Mouse (Mus musculus) liver, postnatal 0 days (tissue): ENCODE measurements around the gene Pin1rt1. TPM values are rescaled to one million over a fixed set of nuclear protein-coding genes. Genes with fewer than 3 reads are reported as not detected.

Source experiments
- ATAC-seq: fragments of 200-750 bp; cut with Nextera tagmentation; 2 replicates; pipeline ENCODE4 v1.8.0; 2017; ENCODE audit warnings: mild to moderate bottlenecking, moderate library complexity
- DNase-seq: peaks from one replicate; pipeline ENCODE4 v3.0.0-alpha.2; 2016
- H3K27ac ChIP-seq: fragments of 300-500 bp; sonication (generic); 2 replicates; pipeline ENCODE4 v1.5.1; 2014; ENCODE audit warnings: antibody characterized with exemption, moderate library complexity, mild to moderate bottlenecking, low read depth
- H3K27me3 ChIP-seq: fragments of 300-500 bp; sonication (generic); 2 replicates; pipeline ENCODE4 v1.6.1; 2014; ENCODE audit warnings: low read length, control low read depth, mixed read lengths; ENCODE audit not compliant: insufficient read depth
- H3K36me3 ChIP-seq: fragments of 300-500 bp; sonication (generic); replicated peaks from 2 replicates; pipeline ENCODE4 v1.6.1; 2014; ENCODE audit warnings: mild to moderate bottlenecking, control low read depth, low read length, moderate library complexity, mixed read lengths; ENCODE audit not compliant: insufficient read depth
- H3K4me1 ChIP-seq: fragments of 300-500 bp; sonication (generic); 2 replicates; pipeline ENCODE4 v1.6.1; 2014; ENCODE audit warnings: antibody characterized with exemption, mild to moderate bottlenecking, control low read depth; ENCODE audit not compliant: insufficient read depth
- H3K4me2 ChIP-seq: fragments of 300-500 bp; sonication (generic); 2 replicates; pipeline ENCODE4 v1.6.1; 2014; ENCODE audit warnings: low read depth, mild to moderate bottlenecking, low read length, moderate library complexity, mixed read lengths
- H3K4me3 ChIP-seq: fragments of 300-500 bp; sonication (generic); 2 replicates; pipeline ENCODE4 v1.5.1; 2014; ENCODE audit warnings: low read depth, low read length
- H3K9ac ChIP-seq: fragments of 300-500 bp; sonication (generic); replicated peaks from 2 replicates; pipeline ENCODE4 v1.6.1; 2014; ENCODE audit warnings: mild to moderate bottlenecking, moderate library complexity
- H3K9me3 ChIP-seq: fragments of 300-500 bp; sonication (generic); 2 replicates; pipeline ENCODE4 v1.6.1; 2016; ENCODE audit warnings: mild to moderate bottlenecking, control low read depth, low read length, mixed read lengths
- CTCF ChIP-seq: sonication (generic); IDR thresholded peaks from 2 replicates; pipeline ENCODE4 v1.5.1; 2016; ENCODE audit warnings: antibody characterized with exemption, low read depth
- EP300 ChIP-seq: IDR thresholded peaks from 2 replicates; pipeline ENCODE4 v1.6.1; 2016; ENCODE audit warnings: antibody characterized with exemption, low read depth, mild to moderate bottlenecking
- WGBS: fragments of 180-500 bp; shearing (Covaris S2); extraction: QIAGEN DNeasy Blood & Tissue Kit; methylation state at CpG from one replicate; pipeline ENCODE4 v1.1.7; 2014; ENCODE audit not compliant: insufficient replicate concordance; 5-methylcytosine and 5-hydroxymethylcytosine counted together
- polyA plus RNA-seq: library from polyadenylated mRNA; unstranded; fragments of >200 nt; fragmentation: Nextera tagmentation; extraction: Ambion mirVana; gene quantifications from 2 replicates; pipeline ENCODE4 v1.2.1, GENCODE M21; 2015

The Pin1rt1 gene
- polyA plus RNA-seq, 1 experiment from 2014 or later = not detected

- Histone ChIP-seq H3K27ac (0 out of 2 replicates have a peak overlapping the region, but pooled peaks have one; percentile 22), H3K36me3 (no peaks in the 10 kb centered on the region), H3K9ac (no peak overlapping the region), H3K4me2 (peak overlapping the region; percentile 64), H3K4me3 (peak overlapping the region; percentile 69; the same call in 1 of the 2 replicates), H3K4me1 (peaks cover 3% of the 10 kb centered on the region; the same call in 1 of the 2 replicates), H3K27me3 (no peaks in the 10 kb centered on the region), H3K9me3 (no peaks in the 10 kb centered on the region)
- WGBS = 23% methylated on average over 6 of the region's 6 CpGs
- TF ChIP-seq EP300 (no peak), CTCF (no peak)
- no peak for DNase-seq
- no peak for ATAC-seq
These were observed 5.4 kb downstream of the Pin1rt1 start for GRCm38 (mm10) chr2:104710670-104711370.

DNA sequence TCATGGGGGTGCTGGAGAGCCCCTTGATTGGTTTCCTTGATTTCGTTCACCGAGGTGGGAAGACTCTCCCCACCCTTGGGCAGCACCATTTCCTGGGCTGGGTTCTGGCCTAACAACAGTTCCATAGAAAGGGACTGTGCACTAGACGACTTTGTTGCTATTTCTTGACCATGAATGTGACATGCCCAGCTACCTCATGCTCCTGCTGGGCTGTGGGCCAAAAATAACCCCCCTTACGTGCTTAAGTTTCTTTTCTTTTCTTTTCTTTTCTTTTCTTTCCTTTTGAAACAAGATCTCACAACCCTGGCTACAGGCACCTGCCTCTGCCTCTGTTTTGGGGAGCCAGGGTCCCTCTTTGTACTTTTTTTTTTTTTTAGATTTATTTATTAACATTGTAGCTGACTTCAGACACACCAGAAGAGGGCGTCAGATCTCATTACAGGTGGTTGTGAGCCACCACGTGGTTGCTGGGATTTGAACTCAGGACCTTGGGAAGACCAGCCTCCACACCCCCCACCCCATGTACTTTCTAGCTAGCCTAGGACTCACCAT, 6.3 kb downstream of the Pin1rt1 start:
- Histone ChIP-seq H3K4me3 (no peak overlapping the region), H3K36me3 (no peaks in the 10 kb centered on the region), H3K27me3 (no peaks in the 10 kb centered on the region), H3K9me3 (no peaks in the 10 kb centered on the region), H3K4me2 (no peak overlapping the region), H3K9ac (no peak overlapping the region), H3K27ac (no peak overlapping the region), H3K4me1 (peaks cover 3% of the 10 kb centered on the region; the same call in 1 of the 2 replicates)
- DNase-seq = no peak
- TF ChIP-seq EP300 (no peak), CTCF (no peak)
- WGBS = 51% methylated on average over 6 of the region's 6 CpGs
- ATAC-seq = no peak

GRCm38 (mm10) chr2:104704355-104704754, 11.8 kb downstream of the Pin1rt1 start:
- H3K4me3 ChIP-seq = no peak overlapping the region
- 73% methylated on average over 3 of the region's 3 CpGs for WGBS
- ATAC-seq = no peak
- H3K27ac ChIP-seq = no peak overlapping the region
- H3K4me1 ChIP-seq = peaks cover 2% of the 10 kb centered on the region; the same call in 1 of the 2 replicates
- DNase-seq = no peak
- no peaks in the 10 kb centered on the region for H3K9me3 ChIP-seq
- H3K9ac ChIP-seq = no peak overlapping the region
- no peaks in the 10 kb centered on the region for H3K36me3 ChIP-seq
- H3K4me2 ChIP-seq = no peak overlapping the region
- TF ChIP-seq CTCF = no peak
- TF ChIP-seq EP300 = no peak
- H3K27me3 ChIP-seq = no peaks in the 10 kb centered on the region

DNA sequence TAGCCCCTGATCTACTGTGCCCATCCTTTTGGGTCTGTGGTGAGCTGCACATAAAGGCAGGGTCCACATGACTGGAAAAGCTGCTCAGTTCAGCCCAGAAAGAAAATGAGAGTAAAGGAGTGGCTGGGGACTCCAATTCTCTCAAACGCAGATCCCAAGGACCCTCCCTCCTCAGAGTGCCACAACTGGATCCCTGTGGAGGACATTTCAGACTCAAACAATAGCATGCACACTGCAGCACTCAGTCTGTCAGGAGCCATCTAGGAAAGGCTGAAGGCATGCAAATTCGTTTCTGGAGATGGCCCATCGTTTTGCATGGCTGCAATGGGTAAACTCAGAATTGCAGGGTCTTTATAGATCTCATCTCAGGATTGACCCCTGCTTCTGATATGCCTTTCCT, 13.0 kb downstream of the Pin1rt1 start:
- Histone ChIP-seq H3K4me3 (no peak overlapping the region), H3K4me1 (peaks cover 2% of the 10 kb centered on the region; the same call in 1 of the 2 replicates), H3K9me3 (no peaks in the 10 kb centered on the region), H3K27ac (no peak overlapping the region), H3K36me3 (no peaks in the 10 kb centered on the region), H3K9ac (no peak overlapping the region), H3K4me2 (no peak overlapping the region), H3K27me3 (no peaks in the 10 kb centered on the region)
- 76% methylated on average over 3 of the region's 3 CpGs for WGBS
- TF ChIP-seq CTCF = no peak
- no peak for TF ChIP-seq EP300
- DNase-seq = no peak
- no peak for ATAC-seq

- DNase-seq (no peak), ATAC-seq (no peak)
- Histone ChIP-seq H3K9ac (no peak overlapping the region), H3K36me3 (no peaks in the 10 kb centered on the region), H3K4me1 (peaks cover 2% of the 10 kb centered on the region; the same call in 1 of the 2 replicates), H3K4me3 (no peak overlapping the region), H3K27ac (no peak overlapping the region), H3K27me3 (no peaks in the 10 kb centered on the region), H3K9me3 (no peaks in the 10 kb centered on the region), H3K4me2 (no peak overlapping the region)
- WGBS = 81% methylated on average over 11 of the region's 11 CpGs
- TF ChIP-seq CTCF (no peak), EP300 (no peak)
These were observed 16.5 kb downstream of the Pin1rt1 start for GRCm38 (mm10) chr2:104699659-104700058.

DNA sequence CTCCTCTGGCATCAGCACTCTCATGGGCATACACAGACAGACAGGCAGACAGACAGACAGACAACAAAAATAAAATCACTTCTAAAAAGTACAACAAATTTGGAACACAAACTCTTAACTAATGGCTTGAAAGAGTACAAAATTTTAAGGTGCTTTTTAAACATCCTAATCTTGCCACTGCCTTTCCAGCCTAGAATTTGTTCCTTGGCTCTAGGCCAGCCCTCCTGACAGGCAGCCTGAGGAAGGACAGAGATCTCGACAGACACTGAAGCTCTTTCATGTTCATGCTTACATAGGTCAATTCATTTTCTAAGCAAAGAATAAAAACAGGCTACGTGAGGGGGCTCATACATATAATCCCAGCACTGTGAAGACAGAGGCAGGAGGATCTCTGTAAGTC, 23.6 kb downstream of the Pin1rt1 start:
- Histone ChIP-seq H3K9me3 (no peaks in the 10 kb centered on the region), H3K4me3 (no peak overlapping the region), H3K4me1 (peaks cover 8% of the 10 kb centered on the region), H3K4me2 (no peak overlapping the region), H3K27me3 (no peaks in the 10 kb centered on the region), H3K9ac (no peak overlapping the region), H3K36me3 (no peaks in the 10 kb centered on the region), H3K27ac (no peak overlapping the region)
- no peak for TF ChIP-seq CTCF
- no peak for TF ChIP-seq EP300
- 48% methylated on average over 2 of the region's 2 CpGs for WGBS
- DNase-seq = no peak
- no peak for ATAC-seq
